In the genomic region with DNA sequence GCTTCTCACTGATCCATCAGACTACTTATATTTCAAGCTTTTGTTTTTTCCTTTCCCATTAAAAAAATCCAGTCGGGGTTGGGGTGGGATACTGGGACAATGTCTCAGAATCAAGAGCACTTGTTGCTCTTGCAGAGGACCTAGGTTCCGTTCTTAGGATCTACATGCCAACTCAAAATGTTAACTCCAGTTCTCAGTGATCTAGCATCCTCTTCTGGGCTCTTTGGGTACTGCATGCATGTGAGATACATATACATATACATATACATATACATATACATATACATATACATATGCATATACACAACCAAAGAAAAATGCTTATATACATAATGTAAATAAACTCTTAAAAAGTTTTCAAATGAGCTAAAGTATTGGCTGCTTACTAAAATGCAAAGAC, we compare ENCODE assay signal across 17 mouse cellular contexts. TPM values are rescaled to one million over a fixed set of nuclear protein-coding genes. Genes with fewer than 3 reads are reported as not detected.
DNase-seq lines count a peak whose midpoint lies in the region; ATAC-seq and TF ChIP-seq lines count a peak whose summit lies in the region.
"Had no signal": no experiment of that assay in that cellular context is flagged by ENCODE, and none has a peak within 500 bp of the region (broad histone marks: within the 10 kb centered on the region; RNA-seq: fewer than 3 reads in every experiment).

No protein-coding gene starts in this region.

- H3K27ac ChIP-seq in layer of hippocampus, adult 2 months, result no peak overlapping the region
- H3K27ac ChIP-seq in midbrain, postnatal 0 days (ENCODE audit: low read depth, low read length), result no peak overlapping the region
- H3K27ac ChIP-seq in midbrain, embryonic 13.5 days, result no peak overlapping the region
- no peak overlapping the region for H3K27ac ChIP-seq in heart, embryonic 11.5 days (ENCODE audit: low read depth, low read length)
- H3K27ac ChIP-seq: embryonic facial prominence, embryonic 10.5 days; heart, embryonic 15.5 days; intestine, embryonic 15.5 days; limb, embryonic 13.5 days; stomach, embryonic 15.5 days had no signal

- no peak for DNase-seq in layer of hippocampus, adult 2 months (ENCODE audit: low spot score in 2 of 2)
- no peak for DNase-seq in layer of hippocampus, postnatal 36 days
- DNase-seq in midbrain, postnatal 0 days (ENCODE audit: low spot score), result no peak
- DNase-seq in R1 (ENCODE audit: low read depth, low spot score), result peak; percentile 40
- DNase-seq: adrenal gland, adult 2 months; cerebellum, adult 11 months; kidney, postnatal 10 days; right cerebral cortex, adult 18-20 months had no signal

- no peak overlapping the region for H3K9ac ChIP-seq in midbrain, postnatal 0 days (replicated peaks; ENCODE audit: low read length, poor library complexity, severe bottlenecking)
- H3K9ac ChIP-seq in midbrain, embryonic 13.5 days (replicated peaks), result no peak overlapping the region
- no peak overlapping the region for H3K9ac ChIP-seq in heart, embryonic 11.5 days (ENCODE audit: low read depth, low read length)
- H3K9ac ChIP-seq: heart, embryonic 15.5 days; intestine, embryonic 15.5 days; limb, embryonic 13.5 days; stomach, embryonic 15.5 days had no signal

- no peak overlapping the region for H3K4me2 ChIP-seq in midbrain, postnatal 0 days (ENCODE audit: low read depth, low read length, poor library complexity, severe bottlenecking)
- H3K4me2 ChIP-seq in midbrain, embryonic 13.5 days (replicated peaks), result no peak overlapping the region
- H3K4me2 ChIP-seq in heart, embryonic 11.5 days, result no peak overlapping the region
- H3K4me2 ChIP-seq: heart, embryonic 15.5 days; intestine, embryonic 15.5 days; limb, embryonic 13.5 days; stomach, embryonic 15.5 days had no signal

- no peaks in the 10 kb centered on the region for H3K4me1 ChIP-seq in midbrain, postnatal 0 days (ENCODE audit: insufficient read depth, low read length)
- H3K4me1 ChIP-seq in midbrain, embryonic 13.5 days (replicated peaks), result no peaks in the 10 kb centered on the region
- no peaks in the 10 kb centered on the region for H3K4me1 ChIP-seq in heart, embryonic 11.5 days (ENCODE audit: control insufficient read depth, insufficient read depth, low read length)
- H3K4me1 ChIP-seq: intestine, embryonic 15.5 days; stomach, embryonic 15.5 days had no signal

- no peaks in the 10 kb centered on the region for H3K36me3 ChIP-seq in midbrain, postnatal 0 days (ENCODE audit: insufficient read depth, low read length)
- no peaks in the 10 kb centered on the region for H3K36me3 ChIP-seq in midbrain, embryonic 13.5 days
- no peaks in the 10 kb centered on the region for H3K36me3 ChIP-seq in heart, embryonic 11.5 days (ENCODE audit: control insufficient read depth, insufficient read depth, low read length)
- H3K36me3 ChIP-seq: embryonic facial prominence, embryonic 10.5 days; heart, embryonic 15.5 days; intestine, embryonic 15.5 days; limb, embryonic 13.5 days; stomach, embryonic 15.5 days had no signal

- ATAC-seq in midbrain, postnatal 0 days (ENCODE audit: low FRiP score), result no peak
- no peak for ATAC-seq in midbrain, embryonic 13.5 days
- ATAC-seq in heart, embryonic 11.5 days (replicated peaks; ENCODE audit: insufficient number of reproducible peaks, low FRiP score, low TSS enrichment), result no peak
- no peak for ATAC-seq in cerebellum, adult (ENCODE audit: insufficient number of reproducible peaks, low FRiP score, low TSS enrichment)
- ATAC-seq: forebrain, embryonic 14.5 days; intestine, embryonic 15.5 days had no signal

- no peaks in the 10 kb centered on the region for H3K9me3 ChIP-seq in midbrain, postnatal 0 days (ENCODE audit: low read length)
- H3K9me3 ChIP-seq in midbrain, embryonic 13.5 days, result no peaks in the 10 kb centered on the region
- no peaks in the 10 kb centered on the region for H3K9me3 ChIP-seq in heart, embryonic 11.5 days (replicated peaks; ENCODE audit: control insufficient read depth, low read length)
- H3K9me3 ChIP-seq: embryonic facial prominence, embryonic 10.5 days; heart, embryonic 15.5 days; intestine, embryonic 15.5 days; limb, embryonic 13.5 days; stomach, embryonic 15.5 days had no signal

- no peaks in the 10 kb centered on the region for H3K27me3 ChIP-seq in midbrain, postnatal 0 days (ENCODE audit: insufficient read depth, low read length)
- H3K27me3 ChIP-seq in midbrain, embryonic 13.5 days, result no peaks in the 10 kb centered on the region
- H3K27me3 ChIP-seq in heart, embryonic 11.5 days (ENCODE audit: control insufficient read depth, insufficient read depth, low read length), result no peaks in the 10 kb centered on the region
- H3K27me3 ChIP-seq: heart, embryonic 15.5 days; intestine, embryonic 15.5 days; stomach, embryonic 15.5 days had no signal

- no peak overlapping the region for H3K4me3 ChIP-seq in layer of hippocampus, adult 2 months
- H3K4me3 ChIP-seq in midbrain, postnatal 0 days (ENCODE audit: low read depth, low read length), result no peak overlapping the region
- H3K4me3 ChIP-seq in midbrain, embryonic 13.5 days (replicated peaks), result no peak overlapping the region
- H3K4me3 ChIP-seq in heart, embryonic 11.5 days (ENCODE audit: low read depth, low read length), result no peak overlapping the region
- H3K4me3 ChIP-seq: embryonic facial prominence, embryonic 10.5 days; heart, embryonic 15.5 days; intestine, embryonic 15.5 days; limb, embryonic 13.5 days; stomach, embryonic 15.5 days had no signal

- peak; percentile 52 for TF ChIP-seq CTCF in layer of hippocampus, adult 2 months (conservative IDR thresholded peaks at IDR 0.05)
- TF ChIP-seq CTCF in midbrain, postnatal 0 days (IDR thresholded peaks at IDR 0.05), result peak; percentile 30

- WGBS in midbrain, postnatal 0 days, result 91% methylated on average over 2 of the region's 2 CpGs
- 81% methylated on average over 2 of the region's 2 CpGs for WGBS in midbrain, embryonic 13.5 days
- WGBS in heart, embryonic 11.5 days (ENCODE audit: insufficient replicate concordance), result 89% methylated on average over 2 of the region's 2 CpGs

RNA-seq across cellular contexts. Expression of gene Kif23, which starts 33.4 kb away (rescaled TPM):
- 1 to 10 TPM; 1.5 to 3.9 TPM for total RNA-seq in layer of hippocampus, adult 2 months (2021)
- 1 to 10 TPM; 1.2 to 2.3 TPM for total RNA-seq in layer of hippocampus, postnatal 36 days (2021)
- total RNA-seq in midbrain, postnatal 0 days (2014; rRNA removed), result 3.1 and 4.4 TPM in 2 replicates
- polyA plus RNA-seq in midbrain, postnatal 0 days (2015; fragmentation: Nextera tagmentation; extraction: Ambion mirVana), result 4.5 and 5.8 TPM in 2 replicates
- polyA plus RNA-seq in midbrain, embryonic 13.5 days (2015; fragmentation: Nextera tagmentation; extraction: Ambion mirVana), result 36.8 and 40.1 TPM in 2 replicates
- 92.5 and 103 TPM in 2 replicates for polyA plus RNA-seq in heart, embryonic 11.5 days (2014; fragmentation: Nextera tagmentation; extraction: Ambion mirVana)

RNA-seq across cellular contexts. Expression of gene Paqr5, which starts 46.7 kb away (rescaled TPM):
- 1 to 10 TPM; 3.9 to 6.3 TPM for total RNA-seq in layer of hippocampus, adult 2 months (2021)
- 1 to 10 TPM; 1.6 to 4.7 TPM for total RNA-seq in layer of hippocampus, postnatal 36 days (2021)
- 0.11 and 0.14 TPM in 2 replicates for total RNA-seq in midbrain, postnatal 0 days (2014; rRNA removed)
- 0.27 and 0.37 TPM in 2 replicates for polyA plus RNA-seq in midbrain, postnatal 0 days (2015; fragmentation: Nextera tagmentation; extraction: Ambion mirVana)
- polyA plus RNA-seq in midbrain, embryonic 13.5 days (2015; fragmentation: Nextera tagmentation; extraction: Ambion mirVana), result 0.39 and 0.75 TPM in 2 replicates
- polyA plus RNA-seq in heart, embryonic 11.5 days (2014; fragmentation: Nextera tagmentation; extraction: Ambion mirVana), result 0.41 and 0.56 TPM in 2 replicates
